Mouse (Mus musculus): ENCODE measurements around the gene Ntf3.
A peak's percentile ranks its signal among the peaks of the same experiment; 100 is the strongest.

Ntf3 gene

GRCm38 (mm10) chr6:126106051-126106797, 60.5 kb downstream of the Ntf3 start:
- DNase-seq (ENCODE audit: low spot score in 2 of 2) = no peak

GRCm38 (mm10) chr6:126105083-126105740, 61.5 kb downstream of the Ntf3 start:
- DNase-seq (ENCODE audit: low spot score in 2 of 2) = no peak

- no peak for DNase-seq (ENCODE audit: low spot score in 2 of 2)
Observed at GRCm38 (mm10) chr6:126102571-126102970, 64.1 kb downstream of the Ntf3 start.

GRCm38 (mm10) chr6:126102007-126102406, 64.7 kb downstream of the Ntf3 start:
- DNase-seq (ENCODE audit: low spot score in 2 of 2) = no peak

GRCm38 (mm10) chr6:126100579-126100978, 66.1 kb downstream of the Ntf3 start:
- peak in 1 of 2 experiments; percentile 34 for DNase-seq (ENCODE audit: low spot score in 2 of 2)

GRCm38 (mm10) chr6:126097471-126097870, 69.2 kb downstream of the Ntf3 start:
- DNase-seq (ENCODE audit: low spot score in 2 of 2) = no peak

GRCm38 (mm10) chr6:126096085-126096484, 70.6 kb downstream of the Ntf3 start:
- DNase-seq (ENCODE audit: low spot score in 2 of 2) = no peak

GRCm38 (mm10) chr6:126095041-126095440, 71.7 kb downstream of the Ntf3 start:
- no peak for DNase-seq (ENCODE audit: low spot score in 2 of 2)

- DNase-seq (ENCODE audit: low spot score in 2 of 2) = no peak
Observed at GRCm38 (mm10) chr6:126092026-126092425, 74.7 kb downstream of the Ntf3 start.

GRCm38 (mm10) chr6:126090063-126090462, 76.6 kb downstream of the Ntf3 start:
- no peak for DNase-seq (ENCODE audit: low spot score in 2 of 2)

- no peak for DNase-seq (ENCODE audit: low spot score in 2 of 2)
Observed at GRCm38 (mm10) chr6:126088489-126089265, 78.0 kb downstream of the Ntf3 start.

GRCm38 (mm10) chr6:126086321-126086950, 80.3 kb downstream of the Ntf3 start:
- DNase-seq (ENCODE audit: low spot score in 2 of 2) = no peak

GRCm38 (mm10) chr6:126080531-126080930, 86.2 kb downstream of the Ntf3 start:
- DNase-seq (ENCODE audit: low spot score in 2 of 2) = no peak

GRCm38 (mm10) chr6:126057706-126058105, 109.0 kb downstream of the Ntf3 start:
- no peak for DNase-seq (ENCODE audit: low spot score in 2 of 2)

- DNase-seq (ENCODE audit: low spot score in 2 of 2) = no peak
Observed at GRCm38 (mm10) chr6:126053136-126053535, 113.6 kb downstream of the Ntf3 start.
